Mouse (Mus musculus): Measurements from ENCODE around the gene Ccdc188.
"Not testable (repeated sequence)": the region's sequence is repeated elsewhere in the genome, so short reads cannot be mapped to it uniquely, and the experiment has no call there.

Gene Ccdc188

GRCm38 (mm10) chr16:18217579-18217978 lies at the start of gene Ccdc188:
Gene Ccdc188, plus strand, starts transcription at chr16:18217879.
- in situ Hi-C loops (cut with MboI, MseI): no loop called here

- in situ Hi-C loops (cut with MboI, MseI): no loop called here
These were observed 48.5 kb upstream of the Ccdc188 start for GRCm38 (mm10) chr16:18169156-18169555.

DNA sequence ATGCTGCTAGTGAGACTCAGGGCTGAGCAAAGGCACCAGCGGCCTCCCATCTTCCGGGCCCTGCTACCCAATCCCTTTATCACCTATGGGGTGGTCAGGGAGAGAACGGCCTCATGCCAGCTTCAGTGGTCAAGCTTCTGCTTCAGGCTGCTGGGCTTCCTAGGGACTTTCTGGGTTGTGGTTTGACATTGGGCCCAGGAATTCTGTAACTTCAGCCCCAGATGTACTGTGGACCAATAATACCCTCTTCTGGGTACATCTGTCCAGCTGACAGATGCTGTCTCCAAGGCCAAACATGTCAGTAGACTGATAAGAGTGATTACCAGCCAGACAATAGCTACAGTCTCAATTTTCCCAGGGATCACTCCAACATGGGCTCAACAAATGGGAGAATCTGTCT lies 47.9 kb upstream of the Ccdc188 start:
- in situ Hi-C loops (cut with MboI, MseI): loop anchor here in 1 of 2 experiments (5.0 kb wide), 2 partner anchors 42 to 43 kb away; partner anchors contain the start of gene Rtn4r

DNA sequence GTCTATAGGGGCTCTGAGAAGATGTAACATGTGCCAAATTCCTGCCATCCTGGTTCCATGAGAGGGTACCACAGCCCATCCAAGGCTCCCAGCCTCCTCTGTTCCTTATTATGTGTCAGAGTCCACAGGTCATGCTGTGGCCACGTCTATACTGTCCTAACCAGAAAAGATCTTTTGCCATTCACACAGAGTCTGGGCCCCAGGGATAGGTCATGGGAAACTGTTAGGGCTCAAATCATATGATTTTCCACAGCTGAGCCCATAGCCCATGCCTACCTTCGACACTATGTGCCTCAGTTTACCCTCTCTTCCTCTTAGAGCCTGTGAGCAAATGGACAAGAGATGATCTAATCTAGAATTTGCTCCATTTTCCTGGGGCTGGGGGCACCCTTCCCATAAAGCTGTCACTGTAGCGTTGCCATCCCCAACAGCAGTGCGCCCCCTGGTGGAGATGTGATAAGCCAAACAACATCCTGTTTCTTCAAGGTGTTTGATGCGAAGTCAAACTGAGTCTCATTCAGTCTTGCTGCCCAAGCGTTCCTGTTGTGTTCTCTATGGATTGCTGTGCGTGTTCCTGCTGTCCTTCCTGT lies 45.3 kb upstream of the Ccdc188 start:
- in situ Hi-C loops (cut with MboI, MseI): loop anchor here in 1 of 2 experiments (5.0 kb wide), 2 partner anchors 40 to 45 kb away; partner anchors contain the start of gene Rtn4r

- in situ Hi-C loops (cut with MboI, MseI): loop anchor here in 1 of 2 experiments (5.0 kb wide), 2 partner anchors 39 to 46 kb away; partner anchors contain the start of gene Rtn4r
These were observed 44.4 kb upstream of the Ccdc188 start for GRCm38 (mm10) chr16:18173231-18173630.

- in situ Hi-C loops (cut with MboI, MseI): loop anchor here in 1 of 2 experiments (5.0 kb wide), 2 partner anchors 39 to 46 kb away; partner anchors contain the start of gene Rtn4r
These were observed 43.9 kb upstream of the Ccdc188 start for GRCm38 (mm10) chr16:18173788-18174187.

GRCm38 (mm10) chr16:18175817-18176541 lies 41.7 kb upstream of the Ccdc188 start:
- in situ Hi-C loops (cut with MboI, MseI): no loop called here

- in situ Hi-C loops (cut with MboI, MseI): no loop called here
These were observed 40.9 kb upstream of the Ccdc188 start for GRCm38 (mm10) chr16:18176758-18177157.

DNA sequence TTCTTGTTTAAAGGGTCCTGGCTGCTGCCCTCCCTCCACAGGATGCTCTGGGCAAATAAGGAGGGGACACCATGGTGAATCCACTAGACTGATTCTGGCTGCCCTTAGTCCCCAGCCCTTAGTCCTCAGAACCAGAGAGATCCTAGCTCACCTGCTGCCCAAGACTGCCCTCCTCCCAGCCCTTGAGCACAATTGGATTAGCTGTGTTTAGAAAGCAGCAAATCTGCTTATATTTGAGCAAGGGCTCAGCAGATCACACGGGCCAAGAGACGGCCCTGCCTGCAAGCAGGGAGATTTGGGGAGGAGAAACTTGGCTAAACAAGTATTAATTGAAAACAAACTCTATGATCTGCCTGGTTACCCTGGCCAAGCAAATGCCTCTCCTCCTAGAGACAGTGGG lies 38.1 kb upstream of the Ccdc188 start:
- in situ Hi-C loops (cut with MboI, MseI): no loop called here

- in situ Hi-C loops (cut with MboI, MseI): no loop called here
These were observed 36.3 kb upstream of the Ccdc188 start for GRCm38 (mm10) chr16:18181398-18181797.

DNA sequence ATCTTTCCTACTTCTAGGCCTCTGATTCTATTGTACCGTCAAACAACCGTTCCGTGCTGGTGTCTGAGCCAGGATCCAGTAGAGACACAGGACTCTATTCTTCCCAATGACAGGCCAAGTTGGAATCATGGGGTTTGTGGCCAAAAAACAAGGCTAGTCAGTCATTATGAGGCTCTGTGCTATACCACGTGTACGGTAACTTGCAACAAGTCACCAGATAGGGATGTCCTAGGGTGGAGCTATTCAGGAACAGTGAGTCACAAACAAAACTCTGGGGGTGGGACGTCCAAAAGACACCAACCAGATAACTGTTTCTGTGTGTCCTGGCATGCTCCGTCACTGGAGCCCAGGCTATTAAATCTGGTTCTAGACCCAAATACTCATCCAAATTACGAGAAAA lies 34.9 kb upstream of the Ccdc188 start:
- in situ Hi-C loops (cut with MboI, MseI): no loop called here

GRCm38 (mm10) chr16:18185715-18186449 lies 31.8 kb upstream of the Ccdc188 start:
- in situ Hi-C loops (cut with MboI, MseI): no loop called here

- in situ Hi-C loops (cut with MboI, MseI): no loop called here
These were observed 30.9 kb upstream of the Ccdc188 start for GRCm38 (mm10) chr16:18186798-18187197.

- in situ Hi-C loops (cut with MboI, MseI): no loop called here
These were observed 30.5 kb upstream of the Ccdc188 start for GRCm38 (mm10) chr16:18187221-18187620.

GRCm38 (mm10) chr16:18191006-18191405 lies 26.7 kb upstream of the Ccdc188 start:
- in situ Hi-C loops (cut with MboI, MseI): no loop called here

GRCm38 (mm10) chr16:18194208-18194985 lies 23.3 kb upstream of the Ccdc188 start:
- in situ Hi-C loops (cut with MboI, MseI): no loop called here

GRCm38 (mm10) chr16:18195068-18195467 lies 22.6 kb upstream of the Ccdc188 start:
- in situ Hi-C loops (cut with MboI, MseI): no loop called here

DNA sequence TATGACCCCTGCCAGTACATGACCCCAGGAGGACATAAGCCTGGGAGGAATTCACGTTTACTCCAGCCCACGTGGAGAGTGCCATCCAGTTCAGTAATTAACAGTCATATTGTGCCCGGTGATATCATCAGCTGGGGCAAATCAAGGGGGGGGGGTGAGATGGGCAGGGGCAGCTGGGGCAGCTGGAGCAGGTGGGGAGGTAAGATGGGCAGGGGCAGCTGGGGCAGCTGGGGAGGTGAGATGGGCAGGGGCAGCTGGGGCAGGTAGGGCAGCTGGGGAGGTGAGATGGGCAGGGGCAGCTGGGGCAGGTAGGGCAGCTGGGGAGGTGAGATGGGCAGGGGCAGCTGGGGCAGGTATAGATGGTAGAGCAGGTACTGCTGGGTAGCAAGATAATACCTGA lies 22.1 kb upstream of the Ccdc188 start:
- in situ Hi-C loops (cut with MboI, MseI): not testable (repeated sequence)

DNA sequence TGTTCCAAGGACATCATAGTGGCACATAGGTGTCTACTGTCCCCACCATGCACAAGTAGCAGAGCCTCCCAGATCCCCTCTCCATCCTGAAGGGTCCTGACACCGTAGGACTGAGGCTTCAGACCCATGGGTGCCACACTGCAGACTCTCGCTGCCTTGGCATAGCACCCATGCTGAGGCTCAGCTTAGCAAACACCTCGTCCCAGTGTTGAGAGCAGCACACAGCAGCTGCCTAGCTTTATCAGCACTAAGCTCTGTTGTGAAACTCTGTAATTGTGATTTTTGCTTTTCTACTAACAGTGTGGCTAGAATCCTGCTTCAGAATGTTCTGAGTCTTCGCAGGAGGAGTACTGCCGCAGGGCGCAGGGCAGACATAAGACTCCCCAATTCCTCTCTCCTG lies 19.8 kb upstream of the Ccdc188 start:
- in situ Hi-C loops (cut with MboI, MseI): no loop called here

DNA sequence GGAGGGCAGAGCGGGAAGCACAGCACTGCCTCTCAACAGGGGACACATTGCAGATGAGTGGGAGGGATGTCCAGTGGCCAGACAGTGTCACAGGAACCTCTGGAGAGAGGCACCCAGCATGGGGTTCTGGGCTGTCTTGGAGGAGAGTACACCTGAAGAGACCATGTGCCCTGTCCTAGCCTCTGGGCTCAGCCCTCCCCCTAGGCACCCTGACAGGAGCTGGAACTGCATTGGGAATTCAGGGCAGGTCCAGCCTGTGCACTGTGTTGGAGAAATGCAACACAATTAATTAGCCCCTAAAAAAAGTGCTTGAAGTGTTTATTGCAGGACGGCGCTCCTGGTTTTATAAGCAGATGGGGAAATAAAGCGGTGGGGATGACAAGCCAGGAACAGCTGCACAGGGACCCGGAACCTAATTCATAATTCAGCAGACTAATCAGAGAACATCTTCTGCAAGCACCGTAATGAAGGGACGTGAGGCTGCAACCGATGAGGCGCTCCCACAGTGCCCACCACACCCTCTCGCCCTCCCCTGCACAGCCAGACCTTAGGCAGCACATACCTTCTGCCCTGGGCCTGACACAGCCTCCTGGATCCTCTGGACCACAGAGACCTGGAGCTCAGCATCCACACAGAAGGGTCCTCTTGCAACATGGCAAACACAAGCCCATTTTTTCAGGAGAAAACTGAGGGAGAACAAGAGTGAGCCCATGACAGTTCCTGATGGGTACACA lies 19.1 kb upstream of the Ccdc188 start:
- in situ Hi-C loops (cut with MboI, MseI): no loop called here

- in situ Hi-C loops (cut with MboI, MseI): no loop called here
These were observed 17.6 kb upstream of the Ccdc188 start for GRCm38 (mm10) chr16:18200062-18200461.
